Mouse (Mus musculus): Measurements from ENCODE around the gene Thada.

The Thada gene

GRCm38 (mm10) chr17:84465753-84466608, at the start of gene Thada:
Gene Thada, minus strand, starts transcription at chr17:84466205.
- DNase-seq (ENCODE audit: low spot score in 2 of 2): peak; percentile 97 to 98

GRCm38 (mm10) chr17:84512516-84513085, 46.6 kb upstream of the Thada start:
- no peak for DNase-seq (ENCODE audit: low spot score in 2 of 2)

- DNase-seq (ENCODE audit: low spot score in 2 of 2): peak in 1 of 2 experiments; percentile 26
Measured at GRCm38 (mm10) chr17:84511682-84512515, 45.9 kb upstream of the Thada start, which contains the start of gene Plekhh2. Gene Plekhh2, plus strand, starts transcription at chr17:84511895.

- DNase-seq (ENCODE audit: low spot score in 2 of 2): no peak
Measured at GRCm38 (mm10) chr17:84510961-84511639, 45.1 kb upstream of the Thada start.

GRCm38 (mm10) chr17:84510355-84510754, 44.4 kb upstream of the Thada start:
- no peak for DNase-seq (ENCODE audit: low spot score in 2 of 2)

GRCm38 (mm10) chr17:84509176-84509575, 43.2 kb upstream of the Thada start:
- no peak for DNase-seq (ENCODE audit: low spot score in 2 of 2)

GRCm38 (mm10) chr17:84508736-84509135, 42.7 kb upstream of the Thada start:
- DNase-seq (ENCODE audit: low spot score in 2 of 2): no peak

- DNase-seq (ENCODE audit: low spot score in 2 of 2): no peak
Measured at GRCm38 (mm10) chr17:84505922-84506321, 39.9 kb upstream of the Thada start.

- DNase-seq (ENCODE audit: low spot score in 2 of 2): no peak
Measured at GRCm38 (mm10) chr17:84502341-84502740, 36.3 kb upstream of the Thada start.

- no peak for DNase-seq (ENCODE audit: low spot score in 2 of 2)
Measured at GRCm38 (mm10) chr17:84498639-84499038, 32.6 kb upstream of the Thada start.

- DNase-seq (ENCODE audit: low spot score in 2 of 2): no peak
Measured at GRCm38 (mm10) chr17:84497972-84498604, 32.1 kb upstream of the Thada start.

- DNase-seq (ENCODE audit: low spot score in 2 of 2): no peak
Measured at GRCm38 (mm10) chr17:84497559-84497958, 31.6 kb upstream of the Thada start.

GRCm38 (mm10) chr17:84497026-84497425, 31.0 kb upstream of the Thada start:
- DNase-seq (ENCODE audit: low spot score in 2 of 2): no peak

GRCm38 (mm10) chr17:84492255-84492880, 26.4 kb upstream of the Thada start:
- no peak for DNase-seq (ENCODE audit: low spot score in 2 of 2)

- no peak for DNase-seq (ENCODE audit: low spot score in 2 of 2)
Measured at GRCm38 (mm10) chr17:84487415-84487814, 21.4 kb upstream of the Thada start.

- DNase-seq (ENCODE audit: low spot score in 2 of 2): no peak
Measured at GRCm38 (mm10) chr17:84483673-84484320, 17.8 kb upstream of the Thada start.

- DNase-seq (ENCODE audit: low spot score in 2 of 2): no peak
Measured at GRCm38 (mm10) chr17:84482831-84483230, 16.8 kb upstream of the Thada start.

- DNase-seq (ENCODE audit: low spot score in 2 of 2): no peak
Measured at GRCm38 (mm10) chr17:84480464-84481355, 14.7 kb upstream of the Thada start.

- no peak for DNase-seq (ENCODE audit: low spot score in 2 of 2)
Measured at GRCm38 (mm10) chr17:84478276-84478675, 12.3 kb upstream of the Thada start.

Measured in spleen, postnatal 10 days (tissue).